Mouse (Mus musculus): ENCODE measurements at regions not wholly inside any gene's neighbourhood (a gene's known extent, or its start where the extent isn't known, plus 50 kb on each side); places are given as distances from the start of the nearest gene placed in this dataset.

DNA sequence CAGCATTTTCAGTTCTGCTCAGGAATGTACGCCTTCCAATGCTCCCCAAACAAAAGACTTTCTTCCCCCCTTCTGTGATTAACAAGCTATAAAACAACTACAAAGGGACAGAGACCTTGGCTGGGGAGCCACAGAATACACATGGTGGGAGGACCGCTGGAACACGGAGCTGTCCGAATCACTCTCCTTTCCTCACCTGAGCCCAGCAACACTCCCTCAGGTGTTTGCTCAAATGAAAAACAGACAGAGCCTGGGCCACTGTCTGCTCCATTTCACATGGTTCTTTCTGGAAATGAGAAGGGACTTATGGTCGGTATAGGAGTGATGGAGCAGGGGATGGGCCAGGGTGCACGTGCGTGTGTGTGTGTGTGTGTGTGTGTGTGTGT is 215.9 kb downstream of the Mreg start:
- Histone ChIP-seq H3K9ac (no peak overlapping the region), H3K36me3 (no peaks in the 10 kb centered on the region), H3K27ac (no peak overlapping the region), H3K4me2 (no peak overlapping the region), H3K4me1 (no peaks in the 10 kb centered on the region), H3K27me3 (replicated peaks) (no peaks in the 10 kb centered on the region), H3K9me3 (no peaks in the 10 kb centered on the region), H3K4me3 (replicated peaks) (no peak overlapping the region)
- 71% methylated on average over 7 of the region's 7 CpGs for WGBS
- no peak for ATAC-seq (ENCODE audit: insufficient read depth, low FRiP score, low read depth)

DNA sequence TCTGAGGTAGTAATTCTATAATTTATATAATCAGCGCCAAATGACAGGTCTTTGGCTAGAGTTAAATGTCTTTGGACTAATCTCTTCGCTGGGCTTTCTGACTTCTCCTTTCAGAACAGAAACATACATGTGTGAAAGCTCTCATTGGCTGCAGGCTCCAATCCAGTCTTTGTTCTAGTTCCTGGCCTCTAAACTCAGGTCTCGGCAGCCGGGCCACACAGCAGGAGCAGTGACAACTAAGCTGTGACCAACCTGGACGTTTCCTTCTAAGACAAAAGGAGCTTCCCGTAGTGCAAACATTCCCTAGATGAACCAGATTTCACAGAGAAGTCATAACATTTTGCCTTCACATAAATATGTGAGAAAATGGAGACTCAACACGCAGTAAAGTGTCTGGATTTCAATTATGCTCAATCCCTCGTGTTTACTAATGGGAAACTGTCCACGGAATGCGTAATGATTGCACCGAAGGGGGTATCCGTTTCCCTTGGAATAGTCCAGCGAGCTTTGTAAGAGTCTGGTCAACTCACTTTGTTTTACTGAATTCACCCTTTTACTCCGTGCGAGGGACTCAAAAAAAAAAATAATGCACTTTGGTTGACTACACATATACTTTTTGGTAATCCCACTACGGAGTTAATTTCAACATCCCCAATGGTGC is 216.4 kb downstream of the Mreg start:
- WGBS: 54% methylated on average over 16 of the region's 16 CpGs
- H3K4me3 ChIP-seq (replicated peaks): no peak overlapping the region
- ATAC-seq (ENCODE audit: insufficient read depth, low FRiP score, low read depth): no peak
- no peak overlapping the region for H3K4me2 ChIP-seq
- no peaks in the 10 kb centered on the region for H3K9me3 ChIP-seq
- H3K27me3 ChIP-seq (replicated peaks): no peaks in the 10 kb centered on the region
- no peaks in the 10 kb centered on the region for H3K4me1 ChIP-seq
- no peak overlapping the region for H3K27ac ChIP-seq
- no peak overlapping the region for H3K9ac ChIP-seq
- no peaks in the 10 kb centered on the region for H3K36me3 ChIP-seq

GRCm38 (mm10) chr1:71990936-71991335 is 221.2 kb downstream of the Mreg start:
- H3K4me3 ChIP-seq (replicated peaks): no peak overlapping the region
- H3K27me3 ChIP-seq (replicated peaks): no peaks in the 10 kb centered on the region
- no peak overlapping the region for H3K27ac ChIP-seq
- H3K4me1 ChIP-seq: no peaks in the 10 kb centered on the region
- no peak overlapping the region for H3K9ac ChIP-seq
- WGBS: 66% methylated on average over 3 of the region's 3 CpGs
- no peaks in the 10 kb centered on the region for H3K36me3 ChIP-seq
- no peak for ATAC-seq (ENCODE audit: insufficient read depth, low FRiP score, low read depth)
- H3K4me2 ChIP-seq: no peak overlapping the region
- H3K9me3 ChIP-seq: no peaks in the 10 kb centered on the region

DNA sequence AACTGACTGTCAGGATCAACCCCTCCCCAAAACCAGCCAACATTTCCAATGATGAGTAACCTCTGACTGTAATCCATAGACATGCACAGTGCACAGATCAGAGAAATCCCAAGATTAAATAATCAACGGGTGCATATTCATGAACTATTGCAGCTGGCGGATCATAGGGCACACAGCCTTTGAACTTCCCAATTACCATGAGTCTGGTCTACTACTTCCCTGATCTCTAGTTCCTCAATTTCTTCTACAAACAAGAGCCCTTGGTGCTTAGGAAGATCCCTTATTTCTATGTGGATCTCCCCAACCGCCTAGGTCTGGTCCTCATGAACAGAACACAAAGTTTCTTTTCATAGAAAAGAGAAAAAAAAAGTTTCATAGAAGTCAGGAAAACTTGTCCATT is 224.0 kb downstream of the Mreg start:
- ATAC-seq (ENCODE audit: insufficient read depth, low FRiP score, low read depth): no peak
- 86% methylated on average over 3 of the region's 3 CpGs for WGBS
- no peaks in the 10 kb centered on the region for H3K9me3 ChIP-seq

DNA sequence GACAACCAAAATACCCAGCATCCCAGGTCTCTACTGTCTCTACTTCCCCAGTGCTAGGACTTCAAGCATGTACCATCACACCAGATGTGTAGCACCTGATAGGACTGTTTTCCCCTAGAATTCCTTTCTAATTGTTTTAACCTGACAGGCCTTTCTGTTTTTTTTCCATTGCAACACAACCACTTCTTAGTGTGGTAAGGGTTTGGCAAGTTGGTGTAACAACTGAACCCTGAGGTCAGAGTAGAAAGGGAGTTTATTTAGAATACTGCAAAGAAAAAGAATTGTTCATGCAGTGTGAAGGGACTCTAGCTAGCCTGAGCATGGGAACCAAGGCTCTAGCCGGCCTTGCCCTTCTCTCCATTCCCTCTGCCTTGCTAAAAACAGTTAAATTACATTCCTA is 226.1 kb downstream of the Mreg start:
- Histone ChIP-seq H3K4me1 (no peaks in the 10 kb centered on the region), H3K36me3 (no peaks in the 10 kb centered on the region), H3K27me3 (replicated peaks) (no peaks in the 10 kb centered on the region), H3K4me3 (replicated peaks) (no peak overlapping the region), H3K9ac (no peak overlapping the region), H3K4me2 (no peak overlapping the region), H3K27ac (no peak overlapping the region), H3K9me3 (no peaks in the 10 kb centered on the region)
- 78% methylated on average over 1 of the region's 1 CpGs for WGBS
- ATAC-seq (ENCODE audit: insufficient read depth, low FRiP score, low read depth): no peak

More for the DNA sequence above, 224.0 kb downstream of the Mreg start:
- Histone ChIP-seq H3K9ac (no peak overlapping the region), H3K36me3 (no peaks in the 10 kb centered on the region), H3K27ac (no peak overlapping the region), H3K4me1 (no peaks in the 10 kb centered on the region), H3K4me3 (replicated peaks) (no peak overlapping the region), H3K27me3 (replicated peaks) (no peaks in the 10 kb centered on the region), H3K4me2 (no peak overlapping the region)

GRCm38 (mm10) chr1:71983786-71984185 is 228.3 kb downstream of the Mreg start:
- no peak overlapping the region for H3K9ac ChIP-seq
- ATAC-seq (ENCODE audit: insufficient read depth, low FRiP score, low read depth): no peak
- no peaks in the 10 kb centered on the region for H3K9me3 ChIP-seq
- no peaks in the 10 kb centered on the region for H3K36me3 ChIP-seq
- H3K4me2 ChIP-seq: no peak overlapping the region
- no peaks in the 10 kb centered on the region for H3K4me1 ChIP-seq
- no peaks in the 10 kb centered on the region for H3K27me3 ChIP-seq (replicated peaks)
- 70% methylated on average over 7 of the region's 7 CpGs for WGBS
- no peak overlapping the region for H3K4me3 ChIP-seq (replicated peaks)
- peak overlapping the region; percentile 45; the same call in 1 of the 2 replicates for H3K27ac ChIP-seq

DNA sequence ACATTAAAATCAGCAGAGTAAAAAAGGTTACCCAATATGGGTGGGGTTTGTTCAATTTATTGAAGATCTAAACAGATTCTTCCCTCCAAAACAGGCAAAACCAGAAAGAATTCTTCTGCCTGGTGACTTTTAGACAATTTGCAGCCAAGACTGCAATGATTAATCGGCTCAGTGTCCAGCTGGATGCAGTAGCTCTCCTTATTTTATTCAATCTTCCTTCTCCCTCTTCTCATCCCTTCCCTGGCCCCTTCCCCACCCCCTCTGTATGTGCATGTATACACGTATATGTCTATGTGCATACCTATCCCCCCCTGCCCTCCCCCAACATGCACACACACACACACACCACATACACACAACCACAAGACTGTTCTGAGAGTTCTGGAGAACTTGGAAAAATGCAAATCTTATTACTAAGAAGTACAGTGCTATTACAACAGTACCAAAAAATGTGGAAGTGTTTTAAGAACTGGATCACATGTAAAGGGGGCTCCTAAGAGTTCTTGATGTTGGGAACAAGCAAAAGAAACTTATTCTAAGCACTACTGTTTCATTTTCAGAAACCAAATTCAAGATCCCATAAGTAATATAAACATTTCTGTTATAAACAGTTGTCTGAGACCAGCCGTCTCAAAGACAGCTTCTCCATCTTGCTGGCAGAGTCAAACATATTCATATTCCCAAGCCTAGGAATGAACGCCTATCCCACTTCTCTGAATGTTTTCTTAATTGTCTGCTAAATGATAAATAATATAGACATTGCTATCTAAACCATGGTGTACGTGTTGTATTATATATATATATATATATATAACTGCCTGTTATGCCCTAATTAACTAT is 229.5 kb downstream of the Mreg start:
- H3K27ac ChIP-seq: peak overlapping the region; percentile 64
- H3K27me3 ChIP-seq (replicated peaks): no peaks in the 10 kb centered on the region
- H3K4me1 ChIP-seq: no peaks in the 10 kb centered on the region
- no peak overlapping the region for H3K4me3 ChIP-seq (replicated peaks)
- no peak; the same call in 1 of the 2 replicates for ATAC-seq (ENCODE audit: insufficient read depth, low FRiP score, low read depth)
- H3K9ac ChIP-seq: no peak overlapping the region
- no peaks in the 10 kb centered on the region for H3K36me3 ChIP-seq
- no peaks in the 10 kb centered on the region for H3K9me3 ChIP-seq
- 46% methylated on average over 5 of the region's 5 CpGs for WGBS
- H3K4me2 ChIP-seq: no peak overlapping the region

DNA sequence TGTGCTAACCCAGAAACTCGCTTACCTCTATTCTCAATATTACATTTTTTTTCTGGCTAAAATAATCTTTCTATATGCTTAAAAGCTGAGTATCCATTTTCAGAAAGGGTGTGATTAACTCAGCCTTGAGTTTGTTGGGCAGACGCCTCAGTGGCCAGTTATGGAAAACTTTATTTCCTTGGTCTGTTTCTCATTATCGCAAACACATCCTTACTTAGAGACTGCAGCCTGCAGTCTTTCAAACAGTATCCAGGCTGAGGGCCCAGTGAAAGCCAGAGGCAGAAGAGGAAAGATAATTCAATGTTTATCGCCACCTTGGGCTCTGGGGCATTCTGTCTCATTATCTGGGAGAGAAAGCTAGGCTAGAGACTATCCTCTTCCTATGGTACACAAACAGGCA is 231.5 kb downstream of the Mreg start:
- no peaks in the 10 kb centered on the region for H3K36me3 ChIP-seq
- no peak for ATAC-seq (ENCODE audit: insufficient read depth, low FRiP score, low read depth)
- H3K9ac ChIP-seq: no peak overlapping the region
- no peak overlapping the region for H3K4me3 ChIP-seq (replicated peaks)
- H3K4me2 ChIP-seq: no peak overlapping the region
- WGBS: 67% methylated on average over 4 of the region's 4 CpGs
- no peaks in the 10 kb centered on the region for H3K4me1 ChIP-seq
- H3K27ac ChIP-seq: no peak overlapping the region
- no peaks in the 10 kb centered on the region for H3K9me3 ChIP-seq
- H3K27me3 ChIP-seq (replicated peaks): no peaks in the 10 kb centered on the region

DNA sequence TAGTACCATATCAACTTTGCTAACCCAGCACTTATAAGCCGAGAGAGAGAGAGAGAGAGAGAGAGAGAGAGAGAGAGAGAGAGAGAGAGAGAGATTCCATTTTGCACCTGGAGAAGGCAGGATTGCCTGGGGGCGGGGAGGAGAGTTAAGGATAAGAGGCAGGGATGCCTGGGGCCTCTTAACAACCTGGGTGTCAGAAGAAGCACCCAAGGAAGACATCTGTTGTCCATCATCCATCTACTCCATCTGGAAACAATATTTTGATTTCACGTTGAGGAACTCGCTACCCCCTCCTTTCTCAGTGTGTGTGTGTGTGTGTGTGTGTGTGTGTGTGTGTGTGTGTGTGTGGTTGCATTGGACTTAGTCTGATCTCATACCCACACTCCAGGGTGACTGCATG is 232.8 kb downstream of the Mreg start:
- no peaks in the 10 kb centered on the region for H3K9me3 ChIP-seq
- ATAC-seq (ENCODE audit: insufficient read depth, low FRiP score, low read depth): no peak
- no peak overlapping the region for H3K4me3 ChIP-seq (replicated peaks)
- no peaks in the 10 kb centered on the region for H3K36me3 ChIP-seq
- no peak overlapping the region for H3K27ac ChIP-seq
- H3K4me1 ChIP-seq: no peaks in the 10 kb centered on the region
- H3K27me3 ChIP-seq (replicated peaks): no peaks in the 10 kb centered on the region
- 79% methylated on average over 4 of the region's 4 CpGs for WGBS
- H3K4me2 ChIP-seq: no peak overlapping the region
- H3K9ac ChIP-seq: no peak overlapping the region

GRCm38 (mm10) chr1:71977361-71977760 is 234.7 kb downstream of the Mreg start:
- no peak overlapping the region for H3K27ac ChIP-seq
- H3K9me3 ChIP-seq: no peaks in the 10 kb centered on the region
- WGBS: 71% methylated on average over 5 of the region's 5 CpGs
- no peaks in the 10 kb centered on the region for H3K36me3 ChIP-seq
- no peaks in the 10 kb centered on the region for H3K27me3 ChIP-seq (replicated peaks)
- no peaks in the 10 kb centered on the region for H3K4me1 ChIP-seq
- no peak overlapping the region for H3K9ac ChIP-seq
- H3K4me3 ChIP-seq (replicated peaks): no peak overlapping the region
- no peak for ATAC-seq (ENCODE audit: insufficient read depth, low FRiP score, low read depth)
- no peak overlapping the region for H3K4me2 ChIP-seq

DNA sequence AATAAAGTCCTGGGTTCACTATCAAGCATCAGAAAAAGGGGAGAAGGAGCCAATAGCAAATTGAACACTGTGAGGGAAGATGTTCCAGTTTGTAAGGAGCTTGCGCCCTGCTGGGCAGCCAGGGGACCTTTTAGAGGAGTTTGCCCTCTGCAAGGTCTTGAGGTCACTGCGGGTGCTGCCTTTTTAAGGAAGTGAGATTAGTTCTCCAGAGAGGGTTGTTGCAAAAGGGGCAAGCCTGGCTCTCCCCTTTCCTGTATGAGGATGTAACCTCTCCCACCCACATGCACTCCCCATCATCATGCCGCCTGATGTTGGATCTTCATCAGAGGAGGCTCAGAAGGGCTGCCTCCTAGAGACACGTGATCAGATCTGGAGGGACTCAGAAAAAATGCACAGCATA is 237.4 kb downstream of the Mreg start:
- WGBS: 58% methylated on average over 4 of the region's 4 CpGs
- H3K9me3 ChIP-seq: no peaks in the 10 kb centered on the region
- no peaks in the 10 kb centered on the region for H3K4me1 ChIP-seq
- H3K36me3 ChIP-seq: no peaks in the 10 kb centered on the region
- ATAC-seq (ENCODE audit: insufficient read depth, low FRiP score, low read depth): no peak
- H3K27me3 ChIP-seq (replicated peaks): no peaks in the 10 kb centered on the region
- H3K4me3 ChIP-seq (replicated peaks): no peak overlapping the region
- H3K9ac ChIP-seq: no peak overlapping the region
- H3K4me2 ChIP-seq: no peak overlapping the region
- no peak overlapping the region for H3K27ac ChIP-seq

DNA sequence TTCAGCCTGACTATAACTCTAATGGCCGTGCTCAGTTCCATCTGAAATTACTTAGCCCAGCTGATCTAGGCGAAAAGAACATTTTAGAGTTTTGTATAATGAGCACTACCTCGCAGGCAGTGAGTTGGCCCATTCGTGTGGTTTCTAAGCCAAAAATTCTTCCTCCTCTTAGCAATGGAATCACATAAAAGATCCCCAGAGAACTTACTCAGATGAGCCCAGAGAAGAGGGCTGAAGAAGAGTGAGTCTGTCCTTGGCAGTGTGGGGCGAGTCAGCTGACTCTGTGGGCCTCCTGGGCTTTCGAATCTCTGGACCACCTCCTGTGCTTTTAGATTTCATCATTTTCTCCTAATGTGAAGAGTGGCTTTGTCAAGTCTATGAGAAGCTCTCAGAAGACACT is 240.2 kb downstream of the Mreg start:
- WGBS: 73% methylated on average over 6 of the region's 6 CpGs
- ATAC-seq (ENCODE audit: insufficient read depth, low FRiP score, low read depth): no peak
- no peaks in the 10 kb centered on the region for H3K4me1 ChIP-seq
- no peaks in the 10 kb centered on the region for H3K9me3 ChIP-seq
- H3K27me3 ChIP-seq (replicated peaks): no peaks in the 10 kb centered on the region
- no peaks in the 10 kb centered on the region for H3K36me3 ChIP-seq
- no peak overlapping the region for H3K9ac ChIP-seq
- H3K4me3 ChIP-seq (replicated peaks): no peak overlapping the region
- H3K27ac ChIP-seq: no peak overlapping the region
- no peak overlapping the region for H3K4me2 ChIP-seq

All from stomach, embryonic 15.5 days (tissue).